Mouse (Mus musculus): ENCODE results near the gene Snd1. TPM values are rescaled to one million over a fixed set of nuclear protein-coding genes. Genes with fewer than 3 reads are reported as not detected.
A peak's percentile ranks its signal among the peaks of the same experiment; 100 is the strongest.

Snd1 gene
- polyA plus RNA-seq, 1 experiment from 2014 or later = 104 TPM

DNA sequence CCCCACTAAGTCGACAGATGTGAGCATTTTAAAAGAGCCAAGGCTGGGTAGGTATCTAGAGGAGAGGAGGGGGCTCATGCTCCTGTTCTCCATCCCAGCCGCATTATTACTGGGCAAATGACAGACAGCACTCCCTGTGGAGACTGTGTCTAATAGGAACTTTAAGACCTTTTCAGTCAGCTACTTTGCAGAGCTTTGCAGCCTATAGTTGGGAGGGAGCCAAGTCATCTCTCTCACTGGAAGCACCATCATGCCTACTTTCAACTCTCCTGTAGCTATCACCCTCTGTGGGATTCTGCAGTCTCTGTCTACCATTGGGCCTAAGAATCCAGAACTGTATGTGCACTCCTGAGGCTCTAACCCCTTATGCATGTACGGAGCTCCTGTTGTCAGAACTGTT is 351.0 kb downstream of the Snd1 start:
- H3K4me2 ChIP-seq (ENCODE audit: low read depth, low read length, severe bottlenecking) = no peak overlapping the region
- 51% methylated on average over 3 of the region's 3 CpGs for WGBS
- H3K27me3 ChIP-seq (ENCODE audit: control insufficient read depth, insufficient read depth, low read length) = no peaks in the 10 kb centered on the region; the same call in 1 of the 2 replicates
- DNase-seq (ENCODE audit: low spot score) (no peak), ATAC-seq (replicated peaks; ENCODE audit: low FRiP score) (0 out of 2 replicates have a peak, but pooled peaks have one; percentile 15)
- no peak overlapping the region for H3K27ac ChIP-seq (ENCODE audit: low read depth, low read length)
- peaks cover 10% of the 10 kb centered on the region; the same call in 1 of the 2 replicates for H3K4me1 ChIP-seq (replicated peaks; ENCODE audit: control insufficient read depth, insufficient read depth, low read length)
- no peak overlapping the region for H3K9ac ChIP-seq (ENCODE audit: low read length)
- H3K36me3 ChIP-seq (ENCODE audit: control insufficient read depth, insufficient read depth, low read length) = no peaks in the 10 kb centered on the region
- H3K4me3 ChIP-seq (ENCODE audit: low read depth, low read length) = no peak overlapping the region
- H3K9me3 ChIP-seq (ENCODE audit: control insufficient read depth, low read length) = no peaks in the 10 kb centered on the region

DNA sequence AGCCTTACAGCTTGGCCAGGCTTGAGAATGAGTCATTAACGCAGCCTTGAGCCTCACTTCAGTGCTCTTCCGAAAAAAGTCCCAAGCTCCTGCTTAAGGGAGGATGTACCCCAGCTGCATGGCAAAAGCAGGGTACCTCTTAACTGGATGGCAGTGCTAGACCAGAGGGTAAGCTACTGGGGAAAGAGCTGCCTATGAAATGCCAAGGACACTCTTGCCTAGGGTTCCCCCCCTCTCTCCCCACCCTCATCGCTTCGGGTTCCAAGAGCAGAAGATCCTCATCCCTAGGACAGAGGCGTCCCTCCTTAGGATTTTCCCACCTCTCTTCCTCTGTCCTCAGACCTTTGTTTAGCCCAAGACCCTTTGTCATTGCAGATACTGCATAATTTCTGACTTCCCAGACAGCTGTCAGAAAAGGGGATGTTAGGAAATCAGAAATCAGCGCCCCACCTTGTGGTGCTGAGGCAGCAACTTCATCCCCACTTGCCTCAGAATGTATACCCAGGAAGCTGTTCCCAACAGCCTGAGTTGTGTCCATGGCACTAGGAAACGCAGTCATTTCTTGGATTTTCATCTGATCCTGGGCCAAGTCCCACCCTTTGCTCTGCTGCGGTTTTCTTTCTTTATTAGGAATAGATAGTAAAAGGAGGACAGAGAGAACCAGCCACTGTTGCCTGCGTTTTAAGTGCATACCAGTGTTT is 351.9 kb downstream of the Snd1 start:
- Histone ChIP-seq H3K4me3 (ENCODE audit: low read depth, low read length) (no peak overlapping the region), H3K4me2 (ENCODE audit: low read depth, low read length, severe bottlenecking) (peak overlapping the region; percentile 37; the same call in 1 of the 2 replicates), H3K9ac (ENCODE audit: low read length) (0 out of 2 replicates have a peak overlapping the region, but pooled peaks have one; percentile 14), H3K27me3 (ENCODE audit: control insufficient read depth, insufficient read depth, low read length) (no peaks in the 10 kb centered on the region; the same call in 1 of the 2 replicates), H3K9me3 (ENCODE audit: control insufficient read depth, low read length) (no peaks in the 10 kb centered on the region), H3K36me3 (ENCODE audit: control insufficient read depth, insufficient read depth, low read length) (no peaks in the 10 kb centered on the region), H3K27ac (ENCODE audit: low read depth, low read length) (no peak overlapping the region), H3K4me1 (replicated peaks; ENCODE audit: control insufficient read depth, insufficient read depth, low read length) (peaks cover 14% of the 10 kb centered on the region; the same call in 1 of the 2 replicates)
- DNase-seq (ENCODE audit: low spot score) (no peak), ATAC-seq (replicated peaks; ENCODE audit: low FRiP score) (no peak)
- WGBS = 69% methylated on average over 9 of the region's 9 CpGs

DNA sequence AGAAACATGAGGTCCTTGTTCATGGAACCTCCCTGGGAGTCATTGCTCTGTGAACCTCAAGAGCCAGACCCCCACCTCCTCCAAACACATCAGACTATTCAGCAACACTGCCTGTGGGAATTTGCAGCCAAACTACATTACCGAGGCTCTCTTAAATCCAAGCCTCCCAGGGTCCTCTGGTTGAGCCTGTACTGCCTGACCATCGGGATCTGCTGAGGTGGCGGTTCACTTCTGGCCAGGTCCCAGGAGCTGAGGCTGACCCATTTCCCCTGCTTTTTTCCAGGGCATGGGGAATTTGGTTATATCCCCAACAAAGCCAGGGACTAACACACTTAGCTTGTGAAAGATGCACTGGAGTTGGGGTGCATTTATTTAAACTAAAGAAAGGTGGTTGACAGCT is 352.6 kb downstream of the Snd1 start:
- peak overlapping the region; percentile 35; the same call in 1 of the 2 replicates for H3K9ac ChIP-seq (ENCODE audit: low read length)
- no peak for ATAC-seq (replicated peaks; ENCODE audit: low FRiP score)
- no peaks in the 10 kb centered on the region for H3K9me3 ChIP-seq (ENCODE audit: control insufficient read depth, low read length)
- peak overlapping the region; percentile 18; the same call in 1 of the 2 replicates for H3K4me3 ChIP-seq (ENCODE audit: low read depth, low read length)
- peak overlapping the region; percentile 37 for H3K4me2 ChIP-seq (ENCODE audit: low read depth, low read length, severe bottlenecking)
- no peak overlapping the region for H3K27ac ChIP-seq (ENCODE audit: low read depth, low read length)
- H3K36me3 ChIP-seq (ENCODE audit: control insufficient read depth, insufficient read depth, low read length) = no peaks in the 10 kb centered on the region
- no peak for DNase-seq (ENCODE audit: low spot score)
- H3K27me3 ChIP-seq (ENCODE audit: control insufficient read depth, insufficient read depth, low read length) = no peaks in the 10 kb centered on the region; the same call in 1 of the 2 replicates
- H3K4me1 ChIP-seq (replicated peaks; ENCODE audit: control insufficient read depth, insufficient read depth, low read length) = peaks cover 14% of the 10 kb centered on the region; the same call in 1 of the 2 replicates
- WGBS = 22% methylated on average over 3 of the region's 3 CpGs

DNA sequence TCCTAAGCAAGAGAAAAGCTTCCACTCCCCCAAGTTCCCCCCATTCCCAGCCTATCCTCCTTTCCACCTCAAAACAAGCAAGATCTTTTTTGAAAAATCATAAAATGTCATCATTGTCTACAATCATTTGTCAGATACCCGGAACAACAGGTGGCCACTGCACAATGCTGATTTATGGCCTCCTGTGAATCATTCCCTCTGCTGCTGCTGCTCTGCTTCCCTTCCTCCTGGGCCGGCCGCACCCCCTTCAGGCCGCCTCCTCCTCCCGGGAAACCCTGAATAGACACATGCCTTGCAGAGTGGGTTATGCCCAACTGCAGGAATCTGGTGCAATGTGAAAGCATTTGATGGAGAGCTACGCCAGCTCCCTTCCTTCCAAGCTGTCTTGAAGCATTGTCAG is 353.7 kb downstream of the Snd1 start:
- ATAC-seq (replicated peaks; ENCODE audit: low FRiP score) (no peak), DNase-seq (ENCODE audit: low spot score) (peak; percentile 66)
- H3K27me3 ChIP-seq (ENCODE audit: control insufficient read depth, insufficient read depth, low read length) = no peaks in the 10 kb centered on the region; the same call in 1 of the 2 replicates
- peaks cover 17% of the 10 kb centered on the region; the same call in 1 of the 2 replicates for H3K4me1 ChIP-seq (replicated peaks; ENCODE audit: control insufficient read depth, insufficient read depth, low read length)
- 13% methylated on average over 6 of the region's 6 CpGs for WGBS
- no peak overlapping the region; the same call in 1 of the 2 replicates for H3K4me3 ChIP-seq (ENCODE audit: low read depth, low read length)
- no peak overlapping the region for H3K27ac ChIP-seq (ENCODE audit: low read depth, low read length)
- no peaks in the 10 kb centered on the region for H3K36me3 ChIP-seq (ENCODE audit: control insufficient read depth, insufficient read depth, low read length)
- no peak overlapping the region; the same call in 1 of the 2 replicates for H3K9ac ChIP-seq (ENCODE audit: low read length)
- no peaks in the 10 kb centered on the region for H3K9me3 ChIP-seq (ENCODE audit: control insufficient read depth, low read length)
- H3K4me2 ChIP-seq (ENCODE audit: low read depth, low read length, severe bottlenecking) = peak overlapping the region; percentile 41

DNA sequence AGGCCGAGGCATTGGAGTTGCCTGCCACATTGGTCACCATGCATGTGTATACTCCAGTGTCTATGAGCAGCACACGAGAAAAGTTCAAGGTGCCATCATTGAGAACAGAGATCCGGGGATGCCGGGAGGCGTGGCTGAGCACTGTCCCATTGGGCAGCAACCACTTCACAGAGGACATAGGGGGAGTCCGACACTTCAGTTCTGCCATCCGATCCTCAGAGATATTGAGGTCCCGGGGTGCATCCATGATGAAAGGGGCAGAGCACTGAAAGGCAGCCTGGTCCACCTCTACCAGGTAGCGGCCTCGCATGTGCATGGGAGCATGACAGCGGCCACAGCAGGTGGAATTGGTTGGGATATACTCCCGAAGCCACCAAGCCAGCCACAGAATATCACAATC is 355.4 kb downstream of the Snd1 start:
- Histone ChIP-seq H3K9me3 (ENCODE audit: control insufficient read depth, low read length) (no peaks in the 10 kb centered on the region), H3K27me3 (ENCODE audit: control insufficient read depth, insufficient read depth, low read length) (no peaks in the 10 kb centered on the region; the same call in 1 of the 2 replicates), H3K36me3 (ENCODE audit: control insufficient read depth, insufficient read depth, low read length) (no peaks in the 10 kb centered on the region), H3K4me2 (ENCODE audit: low read depth, low read length, severe bottlenecking) (no peak overlapping the region), H3K4me3 (ENCODE audit: low read depth, low read length) (no peak overlapping the region), H3K27ac (ENCODE audit: low read depth, low read length) (no peak overlapping the region), H3K9ac (ENCODE audit: low read length) (no peak overlapping the region), H3K4me1 (replicated peaks; ENCODE audit: control insufficient read depth, insufficient read depth, low read length) (peaks cover 23% of the 10 kb centered on the region)
- ATAC-seq (replicated peaks; ENCODE audit: low FRiP score) (no peak), DNase-seq (ENCODE audit: low spot score) (no peak)
- 93% methylated on average over 12 of the region's 12 CpGs for WGBS

DNA sequence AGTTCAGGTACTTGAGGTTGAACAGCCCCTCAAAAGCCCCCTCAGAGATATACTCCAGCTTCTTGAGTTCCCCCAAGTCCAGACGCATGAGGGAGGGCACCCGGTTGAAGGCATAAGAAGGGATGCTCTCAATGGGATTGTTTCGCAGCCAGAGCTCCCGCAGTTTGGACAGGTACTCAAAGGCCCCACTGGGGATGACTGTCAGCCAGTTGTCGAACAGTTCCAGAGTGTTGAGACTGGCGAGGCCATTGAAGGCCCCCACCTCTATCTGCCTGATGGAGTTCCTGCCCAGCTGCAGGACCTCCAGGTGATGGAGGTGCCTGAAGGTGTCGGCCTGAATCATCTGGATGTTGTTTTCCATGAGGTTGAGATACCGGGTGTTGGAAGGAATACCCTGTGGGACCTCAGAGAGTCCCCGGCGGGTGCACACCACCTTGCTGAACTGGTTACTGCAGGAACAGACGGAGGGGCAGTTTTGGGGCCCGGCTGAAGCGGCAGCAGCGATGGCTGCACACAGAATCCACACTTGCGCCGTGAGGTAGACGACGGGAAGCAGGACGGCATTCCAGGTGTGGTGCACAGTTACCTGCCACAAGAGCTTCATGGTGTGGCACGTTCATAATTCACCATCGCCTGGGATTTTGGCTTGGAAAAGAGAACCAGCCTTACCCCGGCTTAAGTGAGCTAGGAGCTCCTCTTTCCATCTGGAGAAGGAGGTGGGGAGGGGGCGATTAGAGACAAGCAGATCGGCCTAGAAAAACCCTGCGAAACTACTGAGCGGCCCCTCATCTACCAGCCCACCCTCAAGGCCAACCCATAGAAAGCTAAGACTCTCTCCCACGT is 356.3 kb downstream of the Snd1 start, which contains the start of gene Lrrc4:
TSS of gene Lrrc4 (minus strand) at position 737 of the 843 bp plus-strand sequence.
- WGBS = 17% methylated on average over 27 of the region's 27 CpGs
- Histone ChIP-seq H3K36me3 (ENCODE audit: control insufficient read depth, insufficient read depth, low read length) (no peaks in the 10 kb centered on the region), H3K9ac (ENCODE audit: low read length) (peak within 1 kb of the TSS; percentile 92), H3K9me3 (ENCODE audit: control insufficient read depth, low read length) (no peaks in the 10 kb centered on the region), H3K27ac (ENCODE audit: low read depth, low read length) (peak within 1 kb of the TSS; percentile 70), H3K4me2 (ENCODE audit: low read depth, low read length, severe bottlenecking) (peak within 1 kb of the TSS; percentile 97), H3K4me3 (ENCODE audit: low read depth, low read length) (peak within 1 kb of the TSS; percentile 81), H3K27me3 (ENCODE audit: control insufficient read depth, insufficient read depth, low read length) (no peaks in the 10 kb centered on the region; the same call in 1 of the 2 replicates), H3K4me1 (replicated peaks; ENCODE audit: control insufficient read depth, insufficient read depth, low read length) (peaks cover 23% of the 10 kb centered on the region)
- DNase-seq (ENCODE audit: low spot score) (no peak), ATAC-seq (replicated peaks; ENCODE audit: low FRiP score) (no peak)

DNA sequence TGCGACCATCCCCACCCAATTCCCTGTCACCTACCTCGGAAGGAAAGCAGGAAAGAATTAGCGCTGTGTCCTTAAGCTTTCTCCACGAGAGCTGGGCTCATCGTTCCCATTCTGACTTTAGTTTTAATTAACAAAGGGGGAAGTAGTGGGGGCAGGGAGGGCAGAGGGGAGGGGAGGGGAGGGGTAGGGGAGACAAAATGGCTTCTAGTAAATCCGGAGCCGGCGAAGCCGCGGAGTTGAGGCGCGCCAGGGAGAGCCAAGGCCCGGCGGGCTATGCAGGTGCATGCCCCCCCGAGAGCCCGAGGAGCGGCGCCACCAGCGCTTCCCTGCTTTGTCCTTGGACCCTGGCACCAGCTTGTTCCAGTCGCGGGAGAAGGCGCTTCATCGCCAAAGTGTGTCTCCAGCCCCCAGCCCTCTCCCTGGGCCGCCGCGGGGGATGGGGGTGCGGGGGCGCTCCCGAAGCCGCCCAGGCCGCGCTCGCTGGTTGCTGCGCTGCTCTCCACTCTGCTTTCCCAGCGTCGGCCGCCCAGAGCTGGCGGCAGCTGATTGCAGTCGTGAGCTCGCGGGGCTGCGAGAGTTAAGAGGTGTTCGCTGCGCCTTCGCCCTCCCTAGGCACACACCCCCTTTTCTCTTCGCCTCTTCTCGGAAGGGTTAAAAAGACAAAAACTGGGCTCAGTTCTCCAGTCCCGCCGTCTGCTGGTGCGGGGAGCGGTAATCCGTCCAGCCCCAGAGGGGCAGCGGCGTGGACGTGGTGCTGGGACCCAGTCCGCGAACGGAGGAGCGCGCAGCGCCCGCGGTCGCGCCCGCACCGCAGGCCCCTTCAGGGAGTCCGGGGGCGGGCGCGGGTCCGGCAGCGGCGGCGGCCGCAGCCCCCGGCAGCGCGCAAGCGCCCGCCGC is 357.2 kb downstream of the Snd1 start:
- H3K9me3 ChIP-seq (ENCODE audit: control insufficient read depth, low read length) = no peaks in the 10 kb centered on the region
- no peaks in the 10 kb centered on the region; the same call in 1 of the 2 replicates for H3K27me3 ChIP-seq (ENCODE audit: control insufficient read depth, insufficient read depth, low read length)
- ATAC-seq (replicated peaks; ENCODE audit: low FRiP score) (peak; percentile 55), DNase-seq (ENCODE audit: low spot score) (peak; percentile 77)
- peak overlapping the region; percentile 70 for H3K27ac ChIP-seq (ENCODE audit: low read depth, low read length)
- H3K36me3 ChIP-seq (ENCODE audit: control insufficient read depth, insufficient read depth, low read length) = no peaks in the 10 kb centered on the region
- WGBS = under 1% methylated on average over 75 of the region's 82 CpGs
- H3K4me1 ChIP-seq (replicated peaks; ENCODE audit: control insufficient read depth, insufficient read depth, low read length) = peaks cover 22% of the 10 kb centered on the region
- peak overlapping the region; percentile 92 for H3K9ac ChIP-seq (ENCODE audit: low read length)
- peak overlapping the region; percentile 97 for H3K4me2 ChIP-seq (ENCODE audit: low read depth, low read length, severe bottlenecking)
- H3K4me3 ChIP-seq (ENCODE audit: low read depth, low read length) = peak overlapping the region; percentile 81

Measured in forebrain, embryonic 11.5 days (tissue).